Mouse (Mus musculus) central nervous system, embryonic 11.5 days (tissue): ENCODE results near the gene Olfr722. TPM values are rescaled to one million over a fixed set of nuclear protein-coding genes. Genes with fewer than 3 reads are reported as not detected.

ENCODE experiments used
- polyA plus RNA-seq: library from polyadenylated mRNA; depleted of rRNA; stranded (reverse); fragments of >200 nt; gene quantifications from 2 replicates; pipeline ENCODE4 v1.2.3, GENCODE M21; 2012; rRNA removed

The Olfr722 gene
- polyA plus RNA-seq: not detected in 2 replicates

DNA sequence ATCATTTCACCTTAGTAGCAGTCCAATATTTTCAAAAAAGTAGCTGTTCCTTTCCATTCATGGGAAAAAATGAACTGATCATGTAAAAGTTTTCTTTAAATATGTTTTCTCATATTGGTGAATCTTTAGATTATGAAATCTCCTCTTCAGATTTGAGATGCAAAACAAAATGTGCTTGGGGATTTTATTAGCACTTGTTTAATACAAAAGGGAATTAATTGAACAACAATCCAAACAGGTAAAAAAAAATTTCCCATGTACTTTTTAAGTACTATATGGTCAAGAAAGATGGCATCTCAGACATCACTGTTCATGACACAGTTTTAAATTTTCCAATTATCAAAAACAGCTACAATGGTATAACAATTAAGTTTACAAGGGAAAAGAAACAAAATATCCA lies at the start of gene Olfr722:
Gene Olfr722 (minus strand): TSS at position 101 of the 400 bp plus-strand sequence.

DNA sequence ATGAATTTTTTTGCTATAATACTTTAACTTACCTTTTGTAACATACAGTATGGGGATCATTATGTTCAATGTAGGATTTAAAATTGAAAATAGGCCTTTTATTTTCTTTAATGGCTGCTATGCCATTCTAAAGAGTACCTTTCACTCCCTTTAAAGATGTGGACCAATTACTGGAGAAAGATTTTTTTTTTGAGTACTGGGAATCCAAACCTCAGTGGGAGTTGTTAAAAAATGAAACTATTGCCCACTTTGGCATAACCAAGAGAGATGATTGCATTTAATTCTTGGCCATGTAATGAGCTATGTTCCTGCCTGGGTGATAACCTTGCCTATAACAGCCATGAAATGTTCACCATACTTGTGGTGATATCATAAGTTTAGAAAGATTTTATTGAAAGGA lies 29.9 kb upstream of the Olfr722 start, which contains the start of gene Olfr723:
Gene Olfr723 (minus strand): TSS at position 101 of the 400 bp plus-strand sequence.

Other genes with a start within 250 kb of the Olfr722 start
- 17.4 and 19.6 TPM in 2 replicates for gene Armh4, start 118.6 kb downstream of the Olfr722 start, polyA plus RNA-seq
- not detected in 2 replicates for gene Olfr723, start 29.8 kb upstream of the Olfr722 start, polyA plus RNA-seq
- not detected in 2 replicates for gene Olfr724, start 61.3 kb upstream of the Olfr722 start, polyA plus RNA-seq
- gene Olfr725, start 138.4 kb upstream of the Olfr722 start, polyA plus RNA-seq: not detected in 2 replicates
- not detected in 2 replicates for gene Olfr726, start 189.0 kb upstream of the Olfr722 start, polyA plus RNA-seq
- gene Olfr727, start 221.2 kb upstream of the Olfr722 start, polyA plus RNA-seq: not detected in 2 replicates
- not detected in 2 replicates for gene Olfr728, start 240.7 kb upstream of the Olfr722 start, polyA plus RNA-seq